Mouse (Mus musculus): Measurements from ENCODE around the gene Klc1. TPM values are rescaled to one million over a fixed set of nuclear protein-coding genes. Genes with fewer than 3 reads are reported as not detected.
"Not testable (repeated sequence)": the region's sequence is repeated elsewhere in the genome, so short reads cannot be mapped to it uniquely, and the experiment has no call there.

Gene Klc1
- polyA plus RNA-seq, 1 experiment from 2014 or later: 391 TPM

- ATAC-seq; DNase-seq (ENCODE audit: low spot score); H3K27me3 ChIP-seq (replicated peaks; ENCODE audit: control insufficient read depth, insufficient read depth, low read length); H3K36me3 ChIP-seq (ENCODE audit: control insufficient read depth, insufficient read depth, low read length); H3K9me3 ChIP-seq (replicated peaks; ENCODE audit: control insufficient read depth, low read length); H3K9ac ChIP-seq (ENCODE audit: low read length); H3K4me2 ChIP-seq (ENCODE audit: low read length); H3K4me3 ChIP-seq (ENCODE audit: low read depth, low read length); H3K27ac ChIP-seq (ENCODE audit: low read depth, low read length); H3K4me1 ChIP-seq (ENCODE audit: control insufficient read depth, insufficient read depth, low read length): not testable (repeated sequence)
- WGBS: 89% methylated on average over 8 of the region's 8 CpGs
Observed at GRCm38 (mm10) chr12:111736676-111737075, 22.0 kb upstream of the Klc1 start.

- H3K9ac ChIP-seq (ENCODE audit: low read length): no peak overlapping the region
- DNase-seq (ENCODE audit: low spot score) (no peak), ATAC-seq (no peak)
- no peak overlapping the region for H3K4me2 ChIP-seq (ENCODE audit: low read length)
- no peaks in the 10 kb centered on the region for H3K27me3 ChIP-seq (replicated peaks; ENCODE audit: control insufficient read depth, insufficient read depth, low read length)
- no peak overlapping the region for H3K4me3 ChIP-seq (ENCODE audit: low read depth, low read length)
- no peaks in the 10 kb centered on the region for H3K4me1 ChIP-seq (ENCODE audit: control insufficient read depth, insufficient read depth, low read length)
- no peaks in the 10 kb centered on the region for H3K9me3 ChIP-seq (replicated peaks; ENCODE audit: control insufficient read depth, low read length)
- WGBS: 68% methylated on average over 9 of the region's 9 CpGs
- no peak overlapping the region for H3K27ac ChIP-seq (ENCODE audit: low read depth, low read length)
- peaks cover 6% of the 10 kb centered on the region; the same call in 1 of the 2 replicates for H3K36me3 ChIP-seq (ENCODE audit: control insufficient read depth, insufficient read depth, low read length)
Observed at GRCm38 (mm10) chr12:111737370-111737769, 21.3 kb upstream of the Klc1 start.

GRCm38 (mm10) chr12:111738754-111739153 is 19.9 kb upstream of the Klc1 start:
- H3K27me3 ChIP-seq (replicated peaks; ENCODE audit: control insufficient read depth, insufficient read depth, low read length): no peaks in the 10 kb centered on the region
- no peaks in the 10 kb centered on the region for H3K9me3 ChIP-seq (replicated peaks; ENCODE audit: control insufficient read depth, low read length)
- ATAC-seq: peak; percentile 29; the same call in 1 of the 2 replicates
- no peaks in the 10 kb centered on the region for H3K4me1 ChIP-seq (ENCODE audit: control insufficient read depth, insufficient read depth, low read length)
- no peak overlapping the region for H3K27ac ChIP-seq (ENCODE audit: low read depth, low read length)
- no peak overlapping the region for H3K4me2 ChIP-seq (ENCODE audit: low read length)
- peak; percentile 70 for DNase-seq (ENCODE audit: low spot score)
- peaks cover 6% of the 10 kb centered on the region; the same call in 1 of the 2 replicates for H3K36me3 ChIP-seq (ENCODE audit: control insufficient read depth, insufficient read depth, low read length)
- H3K9ac ChIP-seq (ENCODE audit: low read length): no peak overlapping the region
- WGBS: 9% methylated on average over 3 of the region's 3 CpGs
- no peak overlapping the region for H3K4me3 ChIP-seq (ENCODE audit: low read depth, low read length)

- DNase-seq (ENCODE audit: low spot score) (no peak), ATAC-seq (no peak)
- Histone ChIP-seq H3K27me3 (replicated peaks; ENCODE audit: control insufficient read depth, insufficient read depth, low read length) (no peaks in the 10 kb centered on the region), H3K27ac (ENCODE audit: low read depth, low read length) (no peak overlapping the region), H3K9ac (ENCODE audit: low read length) (no peak overlapping the region), H3K4me2 (ENCODE audit: low read length) (no peak overlapping the region), H3K36me3 (ENCODE audit: control insufficient read depth, insufficient read depth, low read length) (no peaks in the 10 kb centered on the region), H3K4me1 (ENCODE audit: control insufficient read depth, insufficient read depth, low read length) (no peaks in the 10 kb centered on the region), H3K9me3 (replicated peaks; ENCODE audit: control insufficient read depth, low read length) (no peaks in the 10 kb centered on the region), H3K4me3 (ENCODE audit: low read depth, low read length) (no peak overlapping the region)
- WGBS: 90% methylated on average over 8 of the region's 8 CpGs
Observed at GRCm38 (mm10) chr12:111741338-111741737, 17.3 kb upstream of the Klc1 start.

DNA sequence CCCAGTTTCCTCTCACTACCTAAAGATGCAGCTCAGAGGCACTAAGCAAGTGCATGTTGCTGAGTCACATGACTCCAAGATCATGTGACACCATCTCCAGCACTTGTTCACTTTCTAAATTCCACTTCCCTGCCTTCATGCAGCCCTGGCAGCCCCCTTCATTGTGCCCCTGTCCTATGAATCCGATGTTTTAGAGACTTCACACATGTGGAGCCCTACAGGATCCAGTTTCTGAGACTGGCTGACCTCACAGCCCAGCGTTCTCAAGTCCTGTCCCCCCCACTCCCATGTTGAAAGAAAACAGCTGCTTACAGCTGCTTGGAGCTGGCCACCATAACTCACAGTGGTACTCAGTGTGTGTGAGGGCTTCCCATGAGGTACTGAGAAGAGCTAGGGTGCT is 15.2 kb upstream of the Klc1 start:
- no peaks in the 10 kb centered on the region for H3K4me1 ChIP-seq (ENCODE audit: control insufficient read depth, insufficient read depth, low read length)
- no peaks in the 10 kb centered on the region for H3K27me3 ChIP-seq (replicated peaks; ENCODE audit: control insufficient read depth, insufficient read depth, low read length)
- no peak for ATAC-seq
- 86% methylated on average over 2 of the region's 2 CpGs for WGBS
- H3K4me3 ChIP-seq (ENCODE audit: low read depth, low read length): no peak overlapping the region
- no peaks in the 10 kb centered on the region for H3K9me3 ChIP-seq (replicated peaks; ENCODE audit: control insufficient read depth, low read length)
- DNase-seq (ENCODE audit: low spot score): no peak
- no peak overlapping the region for H3K9ac ChIP-seq (ENCODE audit: low read length)
- H3K4me2 ChIP-seq (ENCODE audit: low read length): no peak overlapping the region
- H3K36me3 ChIP-seq (ENCODE audit: control insufficient read depth, insufficient read depth, low read length): no peaks in the 10 kb centered on the region
- no peak overlapping the region for H3K27ac ChIP-seq (ENCODE audit: low read depth, low read length)

- ATAC-seq (no peak), DNase-seq (ENCODE audit: low spot score) (no peak)
- Histone ChIP-seq H3K9ac (ENCODE audit: low read length) (no peak overlapping the region), H3K36me3 (ENCODE audit: control insufficient read depth, insufficient read depth, low read length) (no peaks in the 10 kb centered on the region), H3K4me3 (ENCODE audit: low read depth, low read length) (no peak overlapping the region), H3K4me2 (ENCODE audit: low read length) (no peak overlapping the region), H3K4me1 (ENCODE audit: control insufficient read depth, insufficient read depth, low read length) (no peaks in the 10 kb centered on the region), H3K9me3 (replicated peaks; ENCODE audit: control insufficient read depth, low read length) (no peaks in the 10 kb centered on the region), H3K27me3 (replicated peaks; ENCODE audit: control insufficient read depth, insufficient read depth, low read length) (no peaks in the 10 kb centered on the region), H3K27ac (ENCODE audit: low read depth, low read length) (no peak overlapping the region)
- 80% methylated on average over 11 of the region's 11 CpGs for WGBS
Observed at GRCm38 (mm10) chr12:111743981-111744423, 14.6 kb upstream of the Klc1 start.

- ATAC-seq: no peak
- Histone ChIP-seq H3K4me3 (ENCODE audit: low read depth, low read length) (no peak overlapping the region), H3K27me3 (replicated peaks; ENCODE audit: control insufficient read depth, insufficient read depth, low read length) (no peaks in the 10 kb centered on the region), H3K9me3 (replicated peaks; ENCODE audit: control insufficient read depth, low read length) (no peaks in the 10 kb centered on the region), H3K4me1 (ENCODE audit: control insufficient read depth, insufficient read depth, low read length) (no peaks in the 10 kb centered on the region), H3K36me3 (ENCODE audit: control insufficient read depth, insufficient read depth, low read length) (no peaks in the 10 kb centered on the region), H3K4me2 (ENCODE audit: low read length) (no peak overlapping the region), H3K9ac (ENCODE audit: low read length) (no peak overlapping the region), H3K27ac (ENCODE audit: low read depth, low read length) (no peak overlapping the region)
- DNase-seq (ENCODE audit: low spot score): no peak
- WGBS: 88% methylated on average over 6 of the region's 6 CpGs
Observed at GRCm38 (mm10) chr12:111745274-111745673, 13.4 kb upstream of the Klc1 start.

- H3K4me3 ChIP-seq (ENCODE audit: low read depth, low read length): no peak overlapping the region
- no peak overlapping the region for H3K27ac ChIP-seq (ENCODE audit: low read depth, low read length)
- DNase-seq (ENCODE audit: low spot score) (no peak), ATAC-seq (no peak)
- H3K4me1 ChIP-seq (ENCODE audit: control insufficient read depth, insufficient read depth, low read length): no peaks in the 10 kb centered on the region
- H3K4me2 ChIP-seq (ENCODE audit: low read length): no peak overlapping the region
- WGBS: 83% methylated on average over 5 of the region's 5 CpGs
- no peaks in the 10 kb centered on the region for H3K36me3 ChIP-seq (ENCODE audit: control insufficient read depth, insufficient read depth, low read length)
- no peaks in the 10 kb centered on the region for H3K27me3 ChIP-seq (replicated peaks; ENCODE audit: control insufficient read depth, insufficient read depth, low read length)
- H3K9me3 ChIP-seq (replicated peaks; ENCODE audit: control insufficient read depth, low read length): no peaks in the 10 kb centered on the region
- no peak overlapping the region for H3K9ac ChIP-seq (ENCODE audit: low read length)
Observed at GRCm38 (mm10) chr12:111746091-111746490, 12.6 kb upstream of the Klc1 start.

- Histone ChIP-seq H3K4me1 (ENCODE audit: control insufficient read depth, insufficient read depth, low read length) (no peaks in the 10 kb centered on the region), H3K9me3 (replicated peaks; ENCODE audit: control insufficient read depth, low read length) (no peaks in the 10 kb centered on the region), H3K9ac (ENCODE audit: low read length) (no peak overlapping the region), H3K4me2 (ENCODE audit: low read length) (no peak overlapping the region), H3K27ac (ENCODE audit: low read depth, low read length) (no peak overlapping the region), H3K27me3 (replicated peaks; ENCODE audit: control insufficient read depth, insufficient read depth, low read length) (no peaks in the 10 kb centered on the region), H3K36me3 (ENCODE audit: control insufficient read depth, insufficient read depth, low read length) (no peaks in the 10 kb centered on the region), H3K4me3 (ENCODE audit: low read depth, low read length) (no peak overlapping the region)
- 83% methylated on average over 7 of the region's 7 CpGs for WGBS
- ATAC-seq: no peak
- no peak for DNase-seq (ENCODE audit: low spot score)
Observed at GRCm38 (mm10) chr12:111747421-111747820, 11.2 kb upstream of the Klc1 start.

All from forebrain, embryonic 14.5 days (tissue).